Comparison of ENCODE assay signal across 13 mouse cellular contexts in genomic region chr3:142049093-142049492, GRCm38 (mm10).
"Had no signal": no experiment of that assay in that cellular context is flagged by ENCODE, and none has a peak within 500 bp of the region (broad histone marks: within the 10 kb centered on the region; RNA-seq: fewer than 3 reads in every experiment).

No protein-coding gene starts in this region.

- H3K4me3 ChIP-seq: liver, embryonic 12.5 days; midbrain, embryonic 10.5 days; midbrain, embryonic 12.5 days; neural tube, embryonic 12.5 days had no signal

- H3K9me3 ChIP-seq: liver, embryonic 12.5 days; midbrain, embryonic 10.5 days; midbrain, embryonic 12.5 days; neural tube, embryonic 12.5 days had no signal

- H3K27ac ChIP-seq: liver, embryonic 12.5 days; liver, embryonic 14.5 days; midbrain, embryonic 10.5 days; midbrain, embryonic 12.5 days; neural tube, embryonic 12.5 days had no signal

- H3K9ac ChIP-seq: liver, embryonic 12.5 days; liver, embryonic 14.5 days; midbrain, embryonic 12.5 days; neural tube, embryonic 12.5 days had no signal

- H3K27me3 ChIP-seq: liver, embryonic 12.5 days; midbrain, embryonic 12.5 days; neural tube, embryonic 12.5 days had no signal

- DNase-seq: lung, postnatal 14 days; midbrain, embryonic 14.5 days; right cerebral cortex, postnatal 25 days; right cerebral cortex, postnatal 4 days; spleen, adult 18-20 months; thymus, adult 18-20 months; thymus, postnatal 14 days; thymus, postnatal 36 days had no signal

- H3K4me1 ChIP-seq: liver, embryonic 12.5 days; midbrain, embryonic 10.5 days; midbrain, embryonic 12.5 days; neural tube, embryonic 12.5 days had no signal

- ATAC-seq: liver, embryonic 12.5 days had no signal

- H3K4me2 ChIP-seq: liver, embryonic 12.5 days; midbrain, embryonic 12.5 days; neural tube, embryonic 12.5 days had no signal

- H3K36me3 ChIP-seq: liver, embryonic 12.5 days; midbrain, embryonic 10.5 days; midbrain, embryonic 12.5 days; neural tube, embryonic 12.5 days had no signal
